Mouse (Mus musculus): ENCODE measurements around the gene Gbf1. TPM values are rescaled to one million over a fixed set of nuclear protein-coding genes. Genes with fewer than 3 reads are reported as not detected.
A peak's percentile ranks its signal among the peaks of the same experiment; 100 is the strongest.

Gbf1 gene
- polyA plus RNA-seq, 1 experiment from 2014 or later: 45.0 TPM

GRCm38 (mm10) chr19:46310312-46310865 lies 158.1 kb downstream of the Gbf1 start:
- no peak overlapping the region for H3K9ac ChIP-seq (ENCODE audit: low read length)
- H3K4me2 ChIP-seq (ENCODE audit: low read length): no peak overlapping the region
- no peak for ATAC-seq (ENCODE audit: insufficient number of reproducible peaks, insufficient read depth, low FRiP score, low read depth)
- WGBS: 87% methylated on average over 12 of the region's 12 CpGs
- no peak overlapping the region for H3K4me3 ChIP-seq (ENCODE audit: control insufficient read depth in 1 of 2, insufficient read depth in 1 of 2, low read depth in 1 of 2, low read length in 2 of 2)
- H3K27me3 ChIP-seq (ENCODE audit: control insufficient read depth, insufficient read depth, low read length): peaks cover 40% of the 10 kb centered on the region
- no peaks in the 10 kb centered on the region for H3K9me3 ChIP-seq (ENCODE audit: control insufficient read depth, low read length)
- H3K36me3 ChIP-seq (ENCODE audit: control insufficient read depth, insufficient read depth, low read length): peaks cover 43% of the 10 kb centered on the region
- no peak overlapping the region for H3K27ac ChIP-seq (replicated peaks in 1 of 2; ENCODE audit: control insufficient read depth in 1 of 2, insufficient read depth in 1 of 2, low read depth in 2 of 2, low read length in 2 of 2)
- H3K4me1 ChIP-seq (ENCODE audit: control insufficient read depth in 2 of 2, insufficient read depth in 2 of 2, low read length in 2 of 2): peaks cover 11 to 21% of the 10 kb centered on the region in 2 experiments

GRCm38 (mm10) chr19:46311341-46311740 lies 159.0 kb downstream of the Gbf1 start:
- 89% methylated on average over 9 of the region's 9 CpGs for WGBS
- Histone ChIP-seq H3K9me3 (ENCODE audit: control insufficient read depth, low read length) (no peaks in the 10 kb centered on the region), H3K4me1 (ENCODE audit: control insufficient read depth in 2 of 2, insufficient read depth in 2 of 2, low read length in 2 of 2) (peaks cover 15 to 24% of the 10 kb centered on the region in 2 experiments), H3K27me3 (ENCODE audit: control insufficient read depth, insufficient read depth, low read length) (peaks cover 45% of the 10 kb centered on the region), H3K36me3 (ENCODE audit: control insufficient read depth, insufficient read depth, low read length) (peaks cover 43% of the 10 kb centered on the region), H3K4me3 (ENCODE audit: control insufficient read depth in 1 of 2, insufficient read depth in 1 of 2, low read depth in 1 of 2, low read length in 2 of 2) (no peak overlapping the region), H3K9ac (ENCODE audit: low read length) (no peak overlapping the region), H3K27ac (replicated peaks in 1 of 2; ENCODE audit: control insufficient read depth in 1 of 2, insufficient read depth in 1 of 2, low read depth in 2 of 2, low read length in 2 of 2) (no peak overlapping the region), H3K4me2 (ENCODE audit: low read length) (no peak overlapping the region)
- no peak for ATAC-seq (ENCODE audit: insufficient number of reproducible peaks, insufficient read depth, low FRiP score, low read depth)

- Histone ChIP-seq H3K27ac (replicated peaks in 1 of 2; ENCODE audit: control insufficient read depth in 1 of 2, insufficient read depth in 1 of 2, low read depth in 2 of 2, low read length in 2 of 2) (no peak overlapping the region), H3K4me3 (ENCODE audit: control insufficient read depth in 1 of 2, insufficient read depth in 1 of 2, low read depth in 1 of 2, low read length in 2 of 2) (no peak overlapping the region), H3K36me3 (ENCODE audit: control insufficient read depth, insufficient read depth, low read length) (peaks cover 39% of the 10 kb centered on the region), H3K9ac (ENCODE audit: low read length) (no peak overlapping the region), H3K4me1 (ENCODE audit: control insufficient read depth in 2 of 2, insufficient read depth in 2 of 2, low read length in 2 of 2) (peaks cover 15 to 30% of the 10 kb centered on the region in 2 experiments), H3K9me3 (ENCODE audit: control insufficient read depth, low read length) (no peaks in the 10 kb centered on the region), H3K4me2 (ENCODE audit: low read length) (no peak overlapping the region), H3K27me3 (ENCODE audit: control insufficient read depth, insufficient read depth, low read length) (peaks cover 48% of the 10 kb centered on the region)
- 93% methylated on average over 21 of the region's 21 CpGs for WGBS
- ATAC-seq (ENCODE audit: insufficient number of reproducible peaks, insufficient read depth, low FRiP score, low read depth): no peak
Measured at GRCm38 (mm10) chr19:46312566-46312965, 160.3 kb downstream of the Gbf1 start.

GRCm38 (mm10) chr19:46313116-46313515 lies 160.8 kb downstream of the Gbf1 start:
- H3K9me3 ChIP-seq (ENCODE audit: control insufficient read depth, low read length): no peaks in the 10 kb centered on the region
- H3K4me1 ChIP-seq (ENCODE audit: control insufficient read depth in 2 of 2, insufficient read depth in 2 of 2, low read length in 2 of 2): peaks cover 15 to 35% of the 10 kb centered on the region in 2 experiments
- WGBS: 75% methylated on average over 9 of the region's 9 CpGs

GRCm38 (mm10) chr19:46313591-46313990 lies 161.3 kb downstream of the Gbf1 start:
- peaks cover 51% of the 10 kb centered on the region for H3K27me3 ChIP-seq (ENCODE audit: control insufficient read depth, insufficient read depth, low read length)
- H3K27ac ChIP-seq (replicated peaks in 1 of 2; ENCODE audit: control insufficient read depth in 1 of 2, insufficient read depth in 1 of 2, low read depth in 2 of 2, low read length in 2 of 2): no peak overlapping the region
- 73% methylated on average over 6 of the region's 6 CpGs for WGBS
- peaks cover 15 to 34% of the 10 kb centered on the region in 2 experiments for H3K4me1 ChIP-seq (ENCODE audit: control insufficient read depth in 2 of 2, insufficient read depth in 2 of 2, low read length in 2 of 2)
- H3K9ac ChIP-seq (ENCODE audit: low read length): no peak overlapping the region
- no peak overlapping the region for H3K4me3 ChIP-seq (ENCODE audit: control insufficient read depth in 1 of 2, insufficient read depth in 1 of 2, low read depth in 1 of 2, low read length in 2 of 2)
- ATAC-seq (ENCODE audit: insufficient number of reproducible peaks, insufficient read depth, low FRiP score, low read depth): no peak
- H3K36me3 ChIP-seq (ENCODE audit: control insufficient read depth, insufficient read depth, low read length): peaks cover 31% of the 10 kb centered on the region
- H3K9me3 ChIP-seq (ENCODE audit: control insufficient read depth, low read length): no peaks in the 10 kb centered on the region
- H3K4me2 ChIP-seq (ENCODE audit: low read length): no peak overlapping the region

More at GRCm38 (mm10) chr19:46313116-46313515, 160.8 kb downstream of the Gbf1 start:
- Histone ChIP-seq H3K36me3 (ENCODE audit: control insufficient read depth, insufficient read depth, low read length) (peaks cover 34% of the 10 kb centered on the region), H3K4me2 (ENCODE audit: low read length) (no peak overlapping the region), H3K27ac (replicated peaks in 1 of 2; ENCODE audit: control insufficient read depth in 1 of 2, insufficient read depth in 1 of 2, low read depth in 2 of 2, low read length in 2 of 2) (no peak overlapping the region), H3K4me3 (ENCODE audit: control insufficient read depth in 1 of 2, insufficient read depth in 1 of 2, low read depth in 1 of 2, low read length in 2 of 2) (no peak overlapping the region), H3K9ac (ENCODE audit: low read length) (no peak overlapping the region), H3K27me3 (ENCODE audit: control insufficient read depth, insufficient read depth, low read length) (peaks cover 48% of the 10 kb centered on the region)
- no peak for ATAC-seq (ENCODE audit: insufficient number of reproducible peaks, insufficient read depth, low FRiP score, low read depth)

- H3K27me3 ChIP-seq (ENCODE audit: control insufficient read depth, insufficient read depth, low read length): peaks cover 57% of the 10 kb centered on the region
- peaks cover 31% of the 10 kb centered on the region for H3K36me3 ChIP-seq (ENCODE audit: control insufficient read depth, insufficient read depth, low read length)
- H3K4me2 ChIP-seq (ENCODE audit: low read length): no peak overlapping the region
- H3K27ac ChIP-seq (replicated peaks in 1 of 2; ENCODE audit: control insufficient read depth in 1 of 2, insufficient read depth in 1 of 2, low read depth in 2 of 2, low read length in 2 of 2): no peak overlapping the region
- no peak overlapping the region for H3K9ac ChIP-seq (ENCODE audit: low read length)
- H3K9me3 ChIP-seq (ENCODE audit: control insufficient read depth, low read length): no peaks in the 10 kb centered on the region
- H3K4me1 ChIP-seq (ENCODE audit: control insufficient read depth in 2 of 2, insufficient read depth in 2 of 2, low read length in 2 of 2): peaks cover 15 to 32% of the 10 kb centered on the region in 2 experiments
- no peak overlapping the region for H3K4me3 ChIP-seq (ENCODE audit: control insufficient read depth in 1 of 2, insufficient read depth in 1 of 2, low read depth in 1 of 2, low read length in 2 of 2)
- no peak for ATAC-seq (ENCODE audit: insufficient number of reproducible peaks, insufficient read depth, low FRiP score, low read depth)
- 17% methylated on average over 18 of the region's 18 CpGs for whole genome bisulfite sequencing
Measured at GRCm38 (mm10) chr19:46314151-46314601, 161.9 kb downstream of the Gbf1 start.

GRCm38 (mm10) chr19:46314872-46315742 lies 162.8 kb downstream of the Gbf1 start:
- Histone ChIP-seq H3K27me3 (ENCODE audit: control insufficient read depth, insufficient read depth, low read length) (peaks cover 66% of the 10 kb centered on the region), H3K4me3 (ENCODE audit: control insufficient read depth in 1 of 2, insufficient read depth in 1 of 2, low read depth in 1 of 2, low read length in 2 of 2) (no peak overlapping the region), H3K4me2 (ENCODE audit: low read length) (no peak overlapping the region), H3K27ac (replicated peaks in 1 of 2; ENCODE audit: control insufficient read depth in 1 of 2, insufficient read depth in 1 of 2, low read depth in 2 of 2, low read length in 2 of 2) (0 out of 4 replicates have a peak overlapping the region, but pooled peaks of 1 of the 2 experiments have one; percentile 8), H3K4me1 (ENCODE audit: control insufficient read depth in 2 of 2, insufficient read depth in 2 of 2, low read length in 2 of 2) (peaks cover 15 to 34% of the 10 kb centered on the region in 2 experiments), H3K36me3 (ENCODE audit: control insufficient read depth, insufficient read depth, low read length) (peaks cover 24% of the 10 kb centered on the region), H3K9me3 (ENCODE audit: control insufficient read depth, low read length) (no peaks in the 10 kb centered on the region), H3K9ac (ENCODE audit: low read length) (no peak overlapping the region)
- no peak for ATAC-seq (ENCODE audit: insufficient number of reproducible peaks, insufficient read depth, low FRiP score, low read depth)
- WGBS: 25% methylated on average over 14 of the region's 14 CpGs

Measured in heart, embryonic 14.5 days (tissue).